Mouse (Mus musculus) intestine, embryonic 16.5 days (tissue): Measurements from ENCODE around the gene Alkal2. TPM values are rescaled to one million over a fixed set of nuclear protein-coding genes. Genes with fewer than 3 reads are reported as not detected.
A peak's percentile ranks its signal among the peaks of the same experiment; 100 is the strongest.

Source experiments
- ATAC-seq: fragments of 200-750 bp; cut with Nextera tagmentation; 2 replicates; pipeline ENCODE4 v1.8.0; 2017; ENCODE audit warnings: moderate TSS enrichment, moderate library complexity
- H3K27ac ChIP-seq: fragments of 300-500 bp; sonication (generic); 2 replicates; pipeline ENCODE4 v1.5.1; 2014; ENCODE audit warnings: mild to moderate bottlenecking, low read length
- H3K27me3 ChIP-seq: fragments of 300-500 bp; sonication (generic); replicated peaks from 2 replicates; pipeline ENCODE4 v1.6.1; 2014; ENCODE audit warnings: low read length, control low read depth, mixed read lengths; ENCODE audit not compliant: control insufficient read depth, insufficient read depth
- H3K36me3 ChIP-seq: fragments of 300-500 bp; sonication (generic); 2 replicates; pipeline ENCODE4 v1.6.1; 2014; ENCODE audit warnings: low read length, control low read depth; ENCODE audit not compliant: control insufficient read depth, insufficient read depth
- H3K4me1 ChIP-seq: fragments of 300-500 bp; sonication (generic); 2 replicates; pipeline ENCODE4 v1.6.1; 2014; ENCODE audit warnings: low read length, control low read depth, mixed read lengths; ENCODE audit not compliant: control insufficient read depth, insufficient read depth
- H3K4me2 ChIP-seq: fragments of 300-500 bp; sonication (generic); 2 replicates; pipeline ENCODE4 v1.6.1; 2014; ENCODE audit warnings: low read depth, low read length, control low read depth
- H3K4me3 ChIP-seq: fragments of 300-500 bp; sonication (generic); 2 replicates; pipeline ENCODE4 v1.5.1; 2014; ENCODE audit warnings: mild to moderate bottlenecking, low read length
- H3K9ac ChIP-seq: fragments of 300-500 bp; sonication (generic); 2 replicates; pipeline ENCODE4 v1.6.1; 2014; ENCODE audit warnings: low read depth, low read length
- H3K9me3 ChIP-seq: fragments of 300-500 bp; sonication (generic); 2 replicates; pipeline ENCODE4 v1.6.1; 2016; ENCODE audit warnings: low read length, control low read depth; ENCODE audit not compliant: control insufficient read depth
- WGBS: fragments of 180-500 bp; shearing (Covaris S2); extraction: QIAGEN DNeasy Blood & Tissue Kit; methylation state at CpG from one replicate; pipeline ENCODE4 v1.1.7; 2014; 5-methylcytosine and 5-hydroxymethylcytosine counted together
- polyA plus RNA-seq: library from polyadenylated mRNA; unstranded; fragments of >200 nt; fragmentation: Nextera tagmentation; extraction: Ambion mirVana; gene quantifications from 2 replicates; pipeline ENCODE4 v1.2.1, GENCODE M21; 2015

Gene Alkal2
- polyA plus RNA-seq, result 0.67 and 1.3 TPM in 2 replicates

DNA sequence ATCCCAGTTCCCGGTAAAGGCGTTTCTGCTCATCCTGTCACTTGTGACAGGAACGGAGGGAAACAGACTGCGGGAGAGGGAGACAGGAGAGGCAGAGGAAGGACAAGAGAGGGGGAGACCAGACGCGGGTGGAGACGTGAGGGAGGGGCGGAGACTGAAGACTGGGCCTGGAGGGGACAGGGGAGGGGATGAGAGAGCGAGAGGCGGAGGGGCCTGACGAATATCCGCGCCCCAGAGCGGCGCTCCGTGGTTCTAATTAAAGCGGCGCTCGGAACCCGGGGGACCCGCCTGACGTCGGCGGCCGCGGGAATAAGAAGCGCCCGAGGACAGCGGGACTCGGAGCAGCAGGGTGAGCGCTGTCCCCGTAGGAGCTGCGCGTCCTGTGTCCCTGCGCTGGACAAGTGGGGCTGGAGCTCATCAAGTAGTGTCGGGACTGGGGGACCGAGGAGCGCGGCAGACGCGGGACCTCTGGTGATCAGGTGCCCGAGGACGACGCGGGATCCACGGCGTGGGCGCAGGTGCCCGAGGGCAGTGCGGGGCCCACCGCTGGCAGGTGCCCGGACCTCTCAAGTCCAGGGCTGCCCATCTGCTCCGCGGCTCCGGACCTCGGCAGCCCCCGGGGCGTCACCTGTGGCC is at the start of gene Alkal2:
Gene Alkal2, plus strand, starts transcription at position 337 of the 636 bp plus-strand sequence.
- WGBS, result under 1% methylated on average over 58 of the region's 58 CpGs
- peaks cover 12% of the 10 kb centered on the region for H3K4me1 ChIP-seq
- no peaks in the 10 kb centered on the region for H3K9me3 ChIP-seq
- peaks cover 39% of the 10 kb centered on the region for H3K27me3 ChIP-seq
- no peak within 1 kb of the TSS for H3K27ac ChIP-seq
- H3K36me3 ChIP-seq, result no peaks in the 10 kb centered on the region
- H3K4me3 ChIP-seq, result peak within 1 kb of the TSS; percentile 59
- peak within 1 kb of the TSS; percentile 49 for H3K9ac ChIP-seq
- peak within 1 kb of the TSS; percentile 94 for H3K4me2 ChIP-seq
- peak; percentile 59; the same call in 1 of the 2 replicates for ATAC-seq

DNA sequence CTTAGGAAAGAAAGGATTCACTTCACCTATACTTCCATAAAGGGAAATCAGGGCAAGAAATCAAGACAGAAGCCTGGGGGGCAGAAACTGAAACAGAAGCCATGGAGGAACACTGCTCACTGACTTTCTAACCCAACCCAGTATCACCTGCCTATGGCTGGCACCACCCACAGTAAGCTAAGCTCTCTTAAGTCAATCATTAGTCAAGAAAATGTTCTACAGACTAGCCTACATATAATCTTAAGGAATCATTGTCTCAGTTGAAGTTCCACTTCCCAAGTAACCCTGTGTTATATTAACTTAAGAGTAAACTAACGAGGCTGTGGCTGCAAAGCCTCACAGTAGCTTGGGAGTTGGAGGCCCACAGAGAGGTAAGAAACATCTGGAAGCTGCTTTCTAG is 35.6 kb upstream of the Alkal2 start:
- Histone ChIP-seq H3K4me2 (no peak overlapping the region), H3K4me3 (no peak overlapping the region), H3K9me3 (no peaks in the 10 kb centered on the region), H3K9ac (no peak overlapping the region), H3K36me3 (no peaks in the 10 kb centered on the region), H3K27ac (no peak overlapping the region), H3K4me1 (0 out of 2 replicates have a peak, but pooled peaks cover 3% of the 10 kb centered on the region), H3K27me3 (no peaks in the 10 kb centered on the region)
- ATAC-seq, result peak; percentile 98
- 38% methylated on average over 1 of the region's 1 CpGs for whole genome bisulfite sequencing

DNA sequence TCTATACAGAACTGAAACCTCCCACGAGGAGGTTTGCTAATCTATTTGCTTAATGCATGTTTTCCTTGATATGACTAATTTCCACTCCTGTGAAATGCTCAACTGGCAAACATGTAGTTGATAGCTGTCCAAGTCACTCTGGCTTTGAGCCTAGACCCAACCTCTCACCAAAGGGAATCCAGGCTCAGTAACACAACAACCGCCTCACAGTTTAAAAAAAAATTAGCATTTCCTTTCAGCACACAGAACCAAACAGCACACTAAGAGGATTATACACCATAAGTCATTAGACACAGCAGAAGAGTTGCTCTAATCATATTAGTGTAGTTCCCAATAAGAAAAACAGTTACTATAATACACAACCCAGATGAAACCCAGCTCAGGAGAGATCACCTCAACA is 33.2 kb upstream of the Alkal2 start:
- ATAC-seq, result no peak
- H3K4me1 ChIP-seq, result 0 out of 2 replicates have a peak, but pooled peaks cover 3% of the 10 kb centered on the region
- H3K9me3 ChIP-seq, result no peaks in the 10 kb centered on the region
- H3K4me2 ChIP-seq, result no peak overlapping the region
- 48% methylated on average over 2 of the region's 2 CpGs for WGBS
- no peaks in the 10 kb centered on the region for H3K27me3 ChIP-seq
- H3K4me3 ChIP-seq, result no peak overlapping the region
- H3K9ac ChIP-seq, result no peak overlapping the region
- no peak overlapping the region for H3K27ac ChIP-seq
- no peaks in the 10 kb centered on the region for H3K36me3 ChIP-seq

DNA sequence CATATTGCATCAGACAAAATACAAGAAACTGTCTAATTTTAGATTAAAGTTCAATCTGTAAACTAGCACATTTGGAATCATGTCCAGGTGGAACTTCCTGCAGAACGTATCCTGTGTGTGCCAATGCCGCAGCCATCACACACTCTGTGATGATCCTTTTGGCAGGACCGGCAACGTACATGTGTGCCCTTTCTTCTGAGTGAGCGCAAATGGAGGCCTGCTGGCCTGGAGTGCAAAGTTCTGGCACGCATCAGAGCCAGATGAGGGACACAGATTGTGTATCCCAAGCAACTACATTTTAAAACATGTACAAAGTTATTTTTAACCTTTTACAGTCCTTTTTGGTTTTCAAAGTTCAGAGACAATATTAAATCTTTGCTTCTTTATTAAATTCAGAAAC is 32.3 kb upstream of the Alkal2 start:
- ATAC-seq, result no peak
- Histone ChIP-seq H3K9me3 (no peaks in the 10 kb centered on the region), H3K36me3 (no peaks in the 10 kb centered on the region), H3K4me3 (no peak overlapping the region), H3K4me1 (0 out of 2 replicates have a peak, but pooled peaks cover 5% of the 10 kb centered on the region), H3K4me2 (no peak overlapping the region), H3K27me3 (no peaks in the 10 kb centered on the region), H3K27ac (no peak overlapping the region), H3K9ac (no peak overlapping the region)
- WGBS, result 83% methylated on average over 6 of the region's 6 CpGs

DNA sequence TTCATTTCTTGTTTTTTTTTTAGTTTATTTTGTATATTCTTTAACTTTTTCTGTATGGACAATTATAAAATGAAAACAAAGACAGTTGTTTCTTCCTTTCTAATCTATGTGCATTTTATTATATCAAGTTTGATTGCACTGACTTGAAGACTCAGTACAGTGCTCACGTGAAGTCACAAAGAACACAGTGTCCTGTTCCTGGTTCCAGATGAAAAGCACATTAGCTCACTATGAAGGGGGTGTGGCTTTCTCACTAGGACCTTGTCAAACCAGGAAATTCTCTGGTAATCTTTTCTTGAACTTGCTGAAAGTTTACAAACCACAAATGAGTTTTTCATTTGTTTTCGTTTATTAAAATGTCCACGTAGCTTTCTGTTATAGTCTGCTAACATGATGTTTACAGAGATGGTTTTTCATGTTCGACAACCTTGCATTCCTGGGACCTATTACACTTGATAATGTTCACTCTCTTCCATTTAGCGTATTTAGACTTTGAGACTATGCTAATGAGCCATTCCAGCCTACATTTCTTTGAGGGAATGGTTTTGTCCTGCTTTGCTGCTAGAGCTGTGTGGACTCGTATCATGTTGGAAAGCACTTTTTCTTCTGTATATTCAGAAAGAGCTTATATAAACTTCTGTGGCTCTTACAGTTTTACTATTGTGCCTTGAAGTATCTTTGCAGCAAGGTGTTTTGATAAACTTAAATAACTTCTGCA is 28.5 kb upstream of the Alkal2 start:
- Histone ChIP-seq H3K36me3 (no peaks in the 10 kb centered on the region), H3K4me1 (0 out of 2 replicates have a peak, but pooled peaks cover 5% of the 10 kb centered on the region), H3K9ac (no peak overlapping the region), H3K27me3 (no peaks in the 10 kb centered on the region), H3K4me3 (no peak overlapping the region), H3K9me3 (no peaks in the 10 kb centered on the region), H3K4me2 (no peak overlapping the region), H3K27ac (peak overlapping the region; percentile 37)
- WGBS, result 46% methylated on average over 6 of the region's 6 CpGs
- peak; percentile 92 for ATAC-seq

DNA sequence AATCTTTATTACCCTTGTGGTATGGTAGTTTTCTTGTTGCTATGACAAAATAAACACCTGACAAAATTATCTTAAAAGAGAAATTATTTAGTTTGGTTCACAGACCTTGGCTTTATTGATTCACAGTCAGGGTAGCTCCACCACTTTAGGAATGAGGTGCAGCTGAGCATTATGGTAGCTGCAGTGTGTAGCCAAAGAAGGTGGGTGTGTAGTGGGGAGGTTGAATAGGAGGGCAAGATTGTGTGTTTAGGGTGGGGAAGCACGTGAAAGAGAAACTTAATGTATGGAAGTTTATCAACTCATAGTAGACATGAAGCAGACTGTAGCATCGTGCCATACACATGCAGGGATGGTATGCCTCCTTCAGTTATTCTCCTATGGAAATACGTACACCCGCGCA is 27.9 kb upstream of the Alkal2 start:
- peak overlapping the region; percentile 63; the same call in 1 of the 2 replicates for H3K27ac ChIP-seq
- peak; percentile 64; the same call in 1 of the 2 replicates for ATAC-seq
- H3K27me3 ChIP-seq, result no peaks in the 10 kb centered on the region
- H3K4me1 ChIP-seq, result 0 out of 2 replicates have a peak, but pooled peaks cover 4% of the 10 kb centered on the region
- H3K4me3 ChIP-seq, result no peak overlapping the region
- WGBS, result 76% methylated on average over 5 of the region's 5 CpGs
- H3K9me3 ChIP-seq, result no peaks in the 10 kb centered on the region
- no peak overlapping the region for H3K9ac ChIP-seq
- no peak overlapping the region for H3K4me2 ChIP-seq
- no peaks in the 10 kb centered on the region for H3K36me3 ChIP-seq

DNA sequence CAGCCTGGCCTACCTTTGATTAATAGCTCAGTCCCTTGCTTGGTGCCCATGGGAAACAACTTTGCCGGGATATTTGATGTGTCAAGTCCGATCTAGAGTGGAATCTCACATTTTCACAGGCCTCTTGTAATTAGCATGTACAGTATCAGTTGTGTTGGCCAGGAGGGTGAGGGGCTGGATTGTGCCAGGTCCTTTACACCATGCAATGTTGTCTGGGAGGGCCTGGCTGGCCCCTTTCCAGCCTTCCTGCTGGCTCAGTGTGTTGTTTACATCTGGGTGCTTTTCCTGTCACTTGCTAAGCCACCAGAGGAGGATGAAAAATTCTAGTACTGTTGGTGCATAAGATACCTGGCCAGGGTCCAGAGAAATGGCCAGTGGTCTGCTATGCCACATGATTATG is 19.8 kb upstream of the Alkal2 start:
- H3K4me3 ChIP-seq, result no peak overlapping the region
- H3K9ac ChIP-seq, result no peak overlapping the region
- H3K36me3 ChIP-seq, result no peaks in the 10 kb centered on the region
- H3K9me3 ChIP-seq, result no peaks in the 10 kb centered on the region
- no peaks in the 10 kb centered on the region for H3K4me1 ChIP-seq
- peak; percentile 56; the same call in 1 of the 2 replicates for ATAC-seq
- H3K4me2 ChIP-seq, result no peak overlapping the region
- H3K27ac ChIP-seq, result no peak overlapping the region
- no peaks in the 10 kb centered on the region for H3K27me3 ChIP-seq
- 49% methylated on average over 2 of the region's 2 CpGs for WGBS

DNA sequence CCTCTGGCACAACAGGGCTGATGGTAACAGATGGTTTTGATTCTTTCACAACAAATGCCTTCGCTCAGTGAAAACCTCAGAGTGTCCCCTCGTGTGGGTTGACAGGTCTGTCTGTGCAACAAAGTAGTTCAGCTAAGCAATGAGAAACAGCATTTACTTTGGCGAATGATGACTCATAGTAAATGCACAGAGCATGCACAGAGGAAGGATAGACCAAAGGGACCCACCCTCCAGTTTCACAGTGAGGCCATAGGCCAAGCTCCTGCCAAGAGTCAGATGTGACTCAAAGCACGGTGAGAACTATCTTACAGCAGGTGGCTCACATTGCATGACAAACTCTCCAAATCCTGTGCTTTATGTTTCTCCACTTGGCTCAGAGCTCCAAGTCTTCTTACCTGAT is 18.3 kb upstream of the Alkal2 start:
- H3K36me3 ChIP-seq, result no peaks in the 10 kb centered on the region
- no peaks in the 10 kb centered on the region for H3K4me1 ChIP-seq
- H3K27ac ChIP-seq, result no peak overlapping the region
- no peak overlapping the region for H3K4me3 ChIP-seq
- H3K9ac ChIP-seq, result no peak overlapping the region
- H3K9me3 ChIP-seq, result no peaks in the 10 kb centered on the region
- WGBS, result 78% methylated on average over 4 of the region's 4 CpGs
- no peaks in the 10 kb centered on the region for H3K27me3 ChIP-seq
- no peak overlapping the region for H3K4me2 ChIP-seq
- ATAC-seq, result no peak

DNA sequence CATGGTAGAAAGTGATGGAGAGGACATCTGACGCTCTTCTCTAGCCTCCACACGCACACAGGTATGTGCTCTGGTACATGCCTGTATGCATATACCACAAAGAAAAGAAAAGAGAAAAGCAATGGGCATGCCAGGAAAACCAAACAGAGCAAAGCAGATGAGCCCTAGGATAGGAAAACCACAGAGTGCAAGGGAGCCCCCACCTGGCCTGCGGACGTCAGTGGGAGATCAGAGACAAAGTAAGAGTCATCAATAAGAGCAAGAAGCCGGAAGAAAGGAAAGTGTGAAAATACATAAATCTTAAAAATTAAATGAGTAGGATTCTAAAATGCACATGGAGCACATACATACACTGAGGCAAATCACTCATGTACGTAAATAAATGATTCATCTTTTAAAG is 4.7 kb upstream of the Alkal2 start:
- no peaks in the 10 kb centered on the region for H3K36me3 ChIP-seq
- 69% methylated on average over 6 of the region's 6 CpGs for WGBS
- H3K27ac ChIP-seq, result no peak overlapping the region
- no peaks in the 10 kb centered on the region for H3K9me3 ChIP-seq
- no peak overlapping the region for H3K9ac ChIP-seq
- H3K27me3 ChIP-seq, result peaks cover 24% of the 10 kb centered on the region
- peaks cover 7% of the 10 kb centered on the region for H3K4me1 ChIP-seq
- H3K4me2 ChIP-seq, result no peak overlapping the region
- H3K4me3 ChIP-seq, result no peak overlapping the region
- no peak for ATAC-seq
